Mouse (Mus musculus) retina, embryonic 14.5 days (tissue): ENCODE measurements around the gene Robo2.

ENCODE experiments used
- DNase-seq: peaks from one replicate; pipeline ENCODE4 v3.0.0-alpha.2; 2015; ENCODE audit warnings: low spot score

The Robo2 gene

DNA sequence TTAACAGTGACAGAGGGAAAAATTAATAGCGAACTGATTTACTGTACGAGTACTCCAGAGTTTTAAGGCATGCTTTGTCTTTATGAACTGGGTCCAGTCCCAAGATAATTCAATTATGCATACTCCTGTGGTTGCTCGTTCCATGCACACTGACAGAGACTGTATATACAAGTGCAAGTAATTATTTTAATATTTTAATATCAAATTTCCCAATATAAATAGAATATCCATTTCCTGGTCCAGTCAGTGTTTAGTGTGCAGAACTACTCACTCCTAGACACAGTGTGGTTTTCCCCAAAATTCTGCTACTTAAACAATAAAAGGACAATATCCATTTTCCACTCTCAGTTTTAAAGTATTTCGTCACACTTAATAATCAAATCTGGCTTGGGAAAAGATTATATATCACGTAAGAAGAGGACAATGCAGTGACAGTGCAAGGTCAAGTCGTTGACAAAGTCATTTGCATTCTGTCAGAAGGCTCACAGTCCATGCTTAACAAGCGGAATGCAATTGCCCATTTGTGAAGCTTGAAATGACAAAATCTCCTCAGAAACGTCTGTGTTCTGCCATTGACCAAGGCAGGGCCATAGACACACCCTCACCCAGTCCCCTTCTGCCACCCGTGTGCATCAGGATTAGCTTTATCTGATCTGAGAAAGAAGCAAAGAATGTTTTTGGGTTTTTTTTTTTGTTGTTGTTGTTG, 89.8 kb downstream of the Robo2 start:
- DNase-seq: peak; percentile 72

DNA sequence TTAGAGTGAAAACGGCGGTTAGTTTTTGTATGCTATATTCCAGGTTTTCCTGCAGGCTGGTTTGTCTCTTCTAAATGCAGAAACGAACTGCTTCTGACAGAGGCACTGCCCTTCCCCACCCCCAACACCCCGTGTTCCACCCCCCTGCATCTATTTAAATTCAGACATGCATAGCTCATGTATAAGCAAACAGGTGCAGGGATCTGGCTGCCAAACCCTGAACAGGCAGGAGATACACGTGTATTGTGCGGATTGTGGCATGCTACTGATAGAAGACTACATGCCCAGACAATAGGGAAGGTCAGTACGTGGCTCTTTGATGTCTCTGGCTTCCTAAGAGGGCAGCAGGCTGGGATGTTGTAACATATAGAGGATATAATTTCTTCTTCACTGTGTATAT, 95.5 kb downstream of the Robo2 start:
- peak; percentile 30 for DNase-seq

- DNase-seq: peak; percentile 83
These were observed 98.4 kb downstream of the Robo2 start for GRCm38 (mm10) chr16:74313222-74313621.

GRCm38 (mm10) chr16:74307543-74307887, 104.1 kb downstream of the Robo2 start:
- DNase-seq: peak; percentile 36

GRCm38 (mm10) chr16:74306876-74307542, 104.6 kb downstream of the Robo2 start:
- no peak for DNase-seq

- no peak for DNase-seq
These were observed 123.7 kb downstream of the Robo2 start for GRCm38 (mm10) chr16:74287878-74288277.

DNA sequence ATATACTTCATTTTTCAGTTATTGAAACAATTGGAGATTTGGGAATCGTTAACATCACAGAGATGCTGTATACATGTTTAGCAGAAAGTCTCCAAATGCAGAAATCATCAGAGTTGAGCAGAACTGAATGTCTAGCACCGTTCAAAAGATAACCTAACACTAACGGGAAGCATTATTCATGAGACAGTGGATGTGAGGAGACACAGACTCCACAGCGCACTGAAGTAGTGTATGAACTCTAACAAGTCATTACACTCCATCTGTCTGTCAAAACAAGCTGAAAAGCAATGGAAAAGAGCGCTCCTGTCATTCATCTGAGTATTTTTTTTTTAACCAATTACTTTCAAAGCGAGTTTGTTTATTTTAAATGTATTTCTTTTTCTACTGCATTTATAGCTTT, 129.1 kb downstream of the Robo2 start:
- no peak for DNase-seq

DNA sequence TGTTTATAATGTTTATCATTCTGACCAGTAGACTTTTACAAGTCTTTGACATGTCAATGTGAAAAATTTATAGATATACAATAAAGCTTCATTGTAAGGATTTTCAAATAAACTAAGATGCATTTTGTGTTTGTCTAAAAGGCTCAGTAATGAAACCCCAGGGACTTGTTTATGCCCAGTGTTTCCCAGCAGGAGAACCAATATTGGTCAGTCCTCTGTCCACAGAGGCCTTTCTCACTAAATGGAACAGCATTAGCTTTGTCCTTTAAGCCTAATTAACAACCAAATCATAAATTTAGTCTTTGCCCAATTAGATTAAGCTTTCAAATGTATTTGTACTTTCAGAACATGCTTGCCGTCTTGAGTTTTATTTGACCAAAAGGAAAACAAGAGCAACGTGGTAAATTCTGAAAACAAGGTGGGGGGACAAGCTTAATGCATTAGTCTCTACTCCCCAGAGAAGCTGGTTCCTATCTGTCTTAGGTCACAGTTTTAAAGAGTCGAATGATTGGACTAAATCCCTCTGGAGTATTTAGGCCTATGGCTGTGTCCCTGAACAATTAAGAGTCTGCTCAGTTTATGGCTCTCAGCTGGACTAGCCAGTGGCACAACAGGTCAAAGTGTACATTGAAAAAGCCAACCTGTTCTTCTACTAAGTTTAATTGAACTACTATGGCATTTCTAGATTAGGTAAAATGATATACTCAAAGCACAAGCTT, 134.6 kb downstream of the Robo2 start:
- DNase-seq: no peak

DNA sequence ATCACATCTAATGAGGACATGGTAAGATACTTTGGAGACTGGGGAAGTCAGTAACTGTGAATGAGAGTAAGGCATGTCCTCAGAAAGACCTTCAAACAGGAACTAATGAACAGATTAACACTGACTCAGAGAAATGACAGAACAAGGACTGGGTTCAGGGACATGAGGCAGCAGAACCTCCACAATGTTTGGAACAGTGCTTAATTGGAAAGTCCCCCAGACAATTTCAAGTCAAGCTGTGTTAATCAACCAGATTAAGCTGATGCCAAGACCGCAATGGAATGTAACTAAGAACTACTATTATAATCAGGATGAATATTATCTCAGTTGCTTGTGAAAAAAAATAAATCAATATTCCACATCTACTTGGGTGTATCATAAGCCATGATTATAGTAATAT, 137.0 kb downstream of the Robo2 start:
- no peak for DNase-seq

DNA sequence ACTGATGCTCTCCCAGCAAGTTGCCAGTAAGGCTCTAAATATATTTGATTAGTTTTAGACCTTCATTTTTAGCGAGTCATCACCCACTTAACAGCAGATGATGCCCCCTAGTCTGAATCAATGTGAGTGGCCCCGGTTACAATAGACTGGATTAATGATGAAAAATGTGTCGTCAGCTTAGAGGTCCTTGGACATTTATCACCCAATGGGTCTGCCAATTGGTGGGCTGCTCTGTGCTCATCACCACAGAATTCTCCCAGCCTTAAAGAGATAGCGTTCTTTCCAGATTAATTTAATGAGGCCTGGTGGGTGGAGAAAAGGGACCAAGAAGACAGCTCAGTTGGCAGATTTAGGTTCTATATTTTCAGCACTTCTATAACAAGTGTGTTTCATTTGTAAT, 138.6 kb downstream of the Robo2 start:
- DNase-seq: no peak

- no peak for DNase-seq
These were observed 153.4 kb downstream of the Robo2 start for GRCm38 (mm10) chr16:74258241-74258640.

DNA sequence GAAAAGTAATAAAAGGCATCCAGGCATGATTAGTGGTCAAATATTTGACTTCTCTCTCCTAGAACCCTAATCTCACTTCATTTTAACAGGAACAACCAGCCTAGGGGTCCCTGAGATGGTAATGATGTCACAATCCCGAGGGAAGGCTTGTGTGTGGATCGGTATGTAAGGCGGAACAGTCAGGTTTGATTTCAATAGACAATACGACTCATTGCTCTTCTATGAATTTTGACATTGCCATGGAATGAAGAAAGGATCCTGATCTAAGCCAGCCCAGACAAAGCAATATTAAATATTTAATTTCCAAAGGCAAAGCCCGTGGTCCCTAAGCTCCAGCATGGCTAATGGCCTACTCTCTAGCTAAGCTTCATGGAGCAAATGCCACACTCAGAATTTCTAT, 167.2 kb downstream of the Robo2 start:
- DNase-seq: peak; percentile 55

- DNase-seq: no peak
These were observed 170.1 kb downstream of the Robo2 start for GRCm38 (mm10) chr16:74241534-74241933.

DNA sequence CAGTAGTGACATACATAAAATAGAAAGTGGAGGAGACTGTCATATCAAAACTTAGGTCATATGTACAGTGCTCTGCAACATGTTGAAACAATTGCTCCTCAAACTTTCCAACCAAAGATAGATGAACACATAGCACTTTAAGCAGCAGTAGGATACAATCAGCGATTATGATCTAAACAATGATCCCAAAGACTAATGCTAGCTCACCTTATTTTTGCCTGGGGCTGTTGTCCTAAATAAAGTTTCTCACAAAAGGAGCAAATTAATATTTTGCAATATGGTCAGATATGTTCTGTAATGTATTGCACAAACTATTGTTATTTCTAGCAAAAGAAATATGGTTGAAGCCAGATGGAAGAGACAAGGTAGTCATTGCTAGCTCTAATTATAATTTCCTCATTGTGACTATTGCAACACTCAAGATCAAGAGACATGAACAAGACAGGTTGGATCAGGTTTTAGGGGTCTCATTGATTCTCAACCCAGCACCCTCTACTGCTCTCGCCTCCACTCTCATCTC, 174.2 kb downstream of the Robo2 start:
- no peak for DNase-seq

GRCm38 (mm10) chr16:74234393-74235059, 177.1 kb downstream of the Robo2 start:
- peak; percentile 31 for DNase-seq

- DNase-seq: no peak
These were observed 178.0 kb downstream of the Robo2 start for GRCm38 (mm10) chr16:74233596-74233995.

- DNase-seq: peak; percentile 61
These were observed 184.3 kb downstream of the Robo2 start for GRCm38 (mm10) chr16:74227285-74227684.

GRCm38 (mm10) chr16:74225423-74226272, 186.0 kb downstream of the Robo2 start:
- no peak for DNase-seq

DNA sequence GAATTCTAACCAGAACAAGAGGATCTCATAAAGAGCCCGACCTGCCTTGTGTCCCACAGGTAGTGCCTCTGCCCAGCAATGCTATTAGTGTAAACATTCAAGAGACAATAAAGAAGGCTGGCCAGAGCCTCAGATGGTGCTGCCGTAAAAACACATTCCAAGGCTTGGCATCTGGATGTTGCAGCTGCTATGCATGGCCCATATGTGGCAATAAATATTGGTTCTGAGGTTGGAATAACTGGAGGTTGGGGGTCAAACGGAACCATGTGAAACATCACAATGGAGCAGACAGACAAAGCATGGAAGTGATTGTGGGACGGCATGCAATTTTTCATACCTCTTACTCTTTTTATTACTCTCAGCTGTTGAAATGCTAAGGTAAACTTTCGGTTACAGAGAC, 189.1 kb downstream of the Robo2 start:
- no peak for DNase-seq

DNA sequence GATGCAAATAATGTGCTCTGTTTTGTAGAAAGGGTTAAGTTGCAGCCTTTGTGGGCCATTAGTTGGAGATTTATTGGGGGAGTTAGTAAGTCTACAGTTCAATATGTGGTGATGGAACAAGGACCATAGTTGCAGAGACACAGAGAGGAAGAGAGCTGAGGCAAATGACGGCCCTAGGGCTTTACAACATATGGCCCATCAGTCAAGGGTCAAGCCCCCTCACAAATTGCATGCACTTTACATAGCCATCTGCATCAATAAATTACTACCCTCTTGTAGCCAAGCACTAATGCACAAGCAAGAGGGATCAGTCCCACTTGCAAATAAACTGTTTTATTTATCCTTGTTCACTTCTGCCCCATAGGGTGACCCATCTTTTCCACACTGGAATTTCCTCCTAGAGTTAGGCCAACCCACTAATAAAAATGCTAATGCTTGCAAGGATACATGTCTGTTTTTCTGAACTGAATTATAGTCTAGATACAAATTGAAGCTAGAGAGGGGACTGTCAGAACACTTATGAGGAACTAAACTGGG, 194.7 kb downstream of the Robo2 start:
- DNase-seq: peak; percentile 28

DNA sequence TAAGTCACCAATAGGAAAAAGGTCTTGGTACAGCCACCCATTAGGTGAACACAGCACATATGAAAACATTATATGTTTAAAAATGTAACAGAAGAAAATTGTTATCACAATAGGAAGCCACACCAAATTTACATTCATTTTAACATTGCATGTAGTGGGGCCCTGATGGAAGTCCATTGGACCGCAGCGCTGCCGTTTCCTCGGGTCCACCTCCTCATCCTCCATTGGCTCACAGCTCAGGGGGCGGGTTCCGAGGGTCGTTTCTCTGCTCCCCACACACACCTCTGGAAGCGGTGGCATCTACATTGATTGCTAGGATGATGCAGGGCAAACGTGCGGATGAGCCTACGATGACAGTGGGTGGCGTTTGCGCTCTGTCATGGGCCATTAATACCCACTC, 195.8 kb downstream of the Robo2 start:
- no peak for DNase-seq
